Mouse (Mus musculus) kidney, postnatal 0 days (tissue): ENCODE results near the gene Usp12. TPM values are rescaled to one million over a fixed set of nuclear protein-coding genes. Genes with fewer than 3 reads are reported as not detected.

Source experiments
- ATAC-seq: fragments of 200-750 bp; cut with Nextera tagmentation; replicated peaks from 2 replicates; pipeline ENCODE4 v1.8.0; 2017; ENCODE audit warnings: low read depth, moderate number of reproducible peaks, moderate TSS enrichment, moderate library complexity; ENCODE audit not compliant: low FRiP score
- DNase-seq: peaks from one replicate; pipeline ENCODE4 v3.0.0-alpha.2; 2016; ENCODE audit warnings: low spot score
- H3K27ac ChIP-seq: fragments of 300-500 bp; sonication (generic); 2 replicates; pipeline ENCODE4 v1.5.1; 2014; ENCODE audit warnings: mild to moderate bottlenecking
- H3K27me3 ChIP-seq: fragments of 300-500 bp; sonication (generic); 2 replicates; pipeline ENCODE4 v1.6.1; 2014; ENCODE audit warnings: low read length, mixed read lengths; ENCODE audit not compliant: insufficient read depth
- H3K36me3 ChIP-seq: fragments of 300-500 bp; sonication (generic); 2 replicates; pipeline ENCODE4 v1.6.1; 2014; ENCODE audit warnings: low read length, mixed read lengths; ENCODE audit not compliant: insufficient read depth
- H3K4me1 ChIP-seq: fragments of 300-500 bp; sonication (generic); replicated peaks from 2 replicates; pipeline ENCODE4 v1.6.1; 2014; ENCODE audit warnings: antibody characterized with exemption, low read length, mixed read lengths; ENCODE audit not compliant: insufficient read depth
- H3K4me2 ChIP-seq: fragments of 300-500 bp; sonication (generic); 2 replicates; pipeline ENCODE4 v1.6.1; 2014; ENCODE audit warnings: mild to moderate bottlenecking, low read length, moderate library complexity, mixed read lengths
- H3K4me3 ChIP-seq: fragments of 300-500 bp; sonication (generic); replicated peaks from 2 replicates; pipeline ENCODE4 v1.5.1; 2014; ENCODE audit warnings: low read depth, low read length
- H3K9ac ChIP-seq: fragments of 300-500 bp; sonication (generic); 2 replicates; pipeline ENCODE4 v1.6.1; 2014; ENCODE audit warnings: low read depth, low read length
- H3K9me3 ChIP-seq: fragments of 300-500 bp; sonication (generic); replicated peaks from 2 replicates; pipeline ENCODE4 v1.6.1; 2016; ENCODE audit warnings: low read length, inconsistent platforms, mixed read lengths
- CTCF ChIP-seq: IDR thresholded peaks from 2 replicates; pipeline ENCODE4 v1.5.1; 2016; ENCODE audit warnings: antibody characterized with exemption, low read depth, mild to moderate bottlenecking, moderate library complexity
- WGBS: fragments of 180-500 bp; shearing (Covaris S2); extraction: QIAGEN DNeasy Blood & Tissue Kit; methylation state at CpG from one replicate; pipeline ENCODE4 v1.1.7; 2014; 5-methylcytosine and 5-hydroxymethylcytosine counted together
- polyA plus RNA-seq: library from polyadenylated mRNA; unstranded; fragments of >200 nt; fragmentation: Nextera tagmentation; extraction: Ambion mirVana; gene quantifications from 2 replicates; pipeline ENCODE4 v1.2.1, GENCODE M21; 2015

Gene Usp12
- polyA plus RNA-seq, 1 experiment from 2014 or later: 18.7 TPM

DNA sequence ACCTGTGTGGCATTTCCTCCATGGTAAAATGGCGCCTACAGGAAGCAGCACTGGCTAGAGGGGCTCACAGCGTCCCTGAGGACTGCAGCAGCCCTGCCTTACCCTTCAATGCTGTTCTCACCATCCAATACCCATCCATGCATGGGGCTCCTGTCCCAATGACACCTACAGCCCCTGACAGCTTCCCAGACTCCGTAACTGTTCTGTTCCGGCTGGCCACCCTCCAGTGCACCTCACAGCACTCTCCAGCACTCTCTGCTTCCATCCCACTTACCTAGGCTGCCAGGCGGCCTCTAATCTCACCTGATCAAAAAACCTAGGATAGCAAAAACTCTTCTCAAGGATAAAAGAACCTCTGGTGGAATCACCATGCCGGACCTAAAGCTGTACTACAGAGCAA lies 35.6 kb downstream of the Usp12 start:
- Histone ChIP-seq H3K4me2 (no peak overlapping the region), H3K4me3 (no peak overlapping the region), H3K36me3 (peaks cover 26% of the 10 kb centered on the region), H3K4me1 (peaks cover 2% of the 10 kb centered on the region; the same call in 1 of the 2 replicates), H3K9ac (no peak overlapping the region), H3K27me3 (no peaks in the 10 kb centered on the region), H3K9me3 (no peaks in the 10 kb centered on the region), H3K27ac (no peak overlapping the region)
- peak; percentile 46; the same call in 1 of the 2 replicates for ATAC-seq
- 61% methylated on average over 6 of the region's 6 CpGs for WGBS
- no peak for TF ChIP-seq CTCF
- DNase-seq: no peak

DNA sequence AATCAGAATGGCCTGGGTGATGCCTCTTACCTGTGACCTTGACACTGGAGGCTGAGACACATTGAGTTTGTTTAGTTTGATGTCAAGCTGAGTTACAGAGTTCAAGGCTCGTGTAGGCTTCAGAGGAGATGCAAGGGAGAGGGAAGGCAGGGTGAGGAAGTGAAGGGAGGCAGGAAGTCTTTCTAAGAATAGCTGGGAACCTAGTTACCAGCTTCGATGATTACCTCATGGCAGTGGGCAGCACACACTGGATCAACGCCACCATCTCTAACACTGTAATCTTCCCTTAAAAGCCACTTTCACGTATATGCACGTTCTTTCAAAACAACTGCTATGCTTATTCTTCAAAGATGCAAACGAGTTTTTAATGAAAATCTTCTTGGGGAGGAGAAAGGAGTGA lies 36.9 kb downstream of the Usp12 start:
- WGBS: 68% methylated on average over 6 of the region's 6 CpGs
- peaks cover 2% of the 10 kb centered on the region; the same call in 1 of the 2 replicates for H3K4me1 ChIP-seq
- no peak overlapping the region for H3K4me3 ChIP-seq
- no peak overlapping the region for H3K9ac ChIP-seq
- no peak overlapping the region for H3K4me2 ChIP-seq
- peaks cover 38% of the 10 kb centered on the region for H3K36me3 ChIP-seq
- DNase-seq: no peak
- TF ChIP-seq CTCF: no peak
- no peak for ATAC-seq
- H3K9me3 ChIP-seq: no peaks in the 10 kb centered on the region
- no peak overlapping the region for H3K27ac ChIP-seq
- no peaks in the 10 kb centered on the region for H3K27me3 ChIP-seq

DNA sequence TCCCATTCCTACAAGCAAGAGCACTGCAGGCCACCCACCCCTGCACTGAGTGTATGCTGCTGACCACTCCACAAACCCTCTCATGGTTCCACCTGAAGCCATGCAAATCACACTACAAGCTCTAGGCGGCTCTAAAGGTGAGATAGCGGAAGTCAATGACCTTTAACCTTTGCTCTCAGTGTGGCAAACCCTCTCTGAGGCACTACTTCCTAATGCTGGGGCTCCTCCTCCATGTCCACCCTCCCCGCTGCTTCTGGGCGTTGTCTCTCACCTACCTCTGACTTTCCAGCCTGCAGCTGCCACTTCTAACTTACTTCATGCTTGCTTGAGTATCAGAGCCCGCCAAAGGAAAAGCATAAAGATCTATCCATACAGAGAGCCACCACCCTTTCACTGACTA lies 37.5 kb downstream of the Usp12 start:
- DNase-seq: no peak

DNA sequence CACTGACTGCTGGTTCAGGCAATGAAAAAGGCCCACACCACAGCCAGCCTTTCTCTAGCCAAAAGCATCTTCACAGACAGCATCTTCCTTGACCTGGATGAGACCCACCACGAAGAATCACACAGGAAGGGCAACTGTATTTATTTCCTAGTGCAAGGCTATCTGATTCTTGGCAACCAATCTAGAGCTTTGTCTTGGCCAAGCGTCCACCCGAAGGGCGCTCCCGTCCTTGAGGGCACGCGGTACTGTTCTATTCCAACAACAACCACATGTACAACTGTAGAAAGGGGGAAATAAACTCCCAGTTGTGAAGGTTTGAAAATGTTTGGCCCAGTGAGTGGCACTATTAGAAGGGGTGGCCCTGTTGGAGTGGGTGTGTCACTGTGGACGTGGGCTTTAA lies 41.6 kb downstream of the Usp12 start:
- no peak overlapping the region for H3K4me2 ChIP-seq
- H3K36me3 ChIP-seq: peaks cover 58% of the 10 kb centered on the region
- H3K27me3 ChIP-seq: no peaks in the 10 kb centered on the region
- no peak overlapping the region for H3K9ac ChIP-seq
- no peak overlapping the region for H3K27ac ChIP-seq
- DNase-seq: no peak
- TF ChIP-seq CTCF: no peak
- WGBS: 96% methylated on average over 8 of the region's 8 CpGs
- peaks cover 2% of the 10 kb centered on the region; the same call in 1 of the 2 replicates for H3K4me1 ChIP-seq
- no peaks in the 10 kb centered on the region for H3K9me3 ChIP-seq
- no peak overlapping the region for H3K4me3 ChIP-seq
- no peak for ATAC-seq

More for the DNA sequence above, 37.5 kb downstream of the Usp12 start:
- Histone ChIP-seq H3K27ac (no peak overlapping the region), H3K9ac (no peak overlapping the region), H3K27me3 (no peaks in the 10 kb centered on the region), H3K36me3 (peaks cover 39% of the 10 kb centered on the region), H3K4me3 (no peak overlapping the region), H3K4me2 (no peak overlapping the region), H3K9me3 (no peaks in the 10 kb centered on the region), H3K4me1 (peaks cover 2% of the 10 kb centered on the region; the same call in 1 of the 2 replicates)
- 81% methylated on average over 5 of the region's 5 CpGs for WGBS
- no peak for ATAC-seq
- no peak for TF ChIP-seq CTCF

DNA sequence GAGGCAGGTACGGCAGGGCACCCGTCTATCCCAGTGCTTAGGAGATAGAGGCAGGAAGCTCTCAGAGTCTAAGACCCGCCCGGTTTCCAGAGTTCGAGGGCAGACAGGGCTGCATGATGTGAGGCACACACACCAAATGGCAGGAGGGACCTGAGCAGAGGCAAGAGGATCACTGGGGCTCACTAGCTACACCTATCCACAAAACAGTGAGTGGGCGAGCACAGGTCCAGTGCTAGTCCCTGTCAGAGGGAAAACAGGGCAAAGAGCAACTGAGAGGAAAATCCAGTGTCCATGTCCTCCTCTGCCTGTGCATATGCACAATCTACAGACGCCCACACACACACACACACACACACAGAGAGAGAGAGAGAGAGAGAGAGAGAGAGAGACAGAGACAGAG lies 43.8 kb downstream of the Usp12 start:
- 84% methylated on average over 7 of the region's 7 CpGs for whole genome bisulfite sequencing

DNA sequence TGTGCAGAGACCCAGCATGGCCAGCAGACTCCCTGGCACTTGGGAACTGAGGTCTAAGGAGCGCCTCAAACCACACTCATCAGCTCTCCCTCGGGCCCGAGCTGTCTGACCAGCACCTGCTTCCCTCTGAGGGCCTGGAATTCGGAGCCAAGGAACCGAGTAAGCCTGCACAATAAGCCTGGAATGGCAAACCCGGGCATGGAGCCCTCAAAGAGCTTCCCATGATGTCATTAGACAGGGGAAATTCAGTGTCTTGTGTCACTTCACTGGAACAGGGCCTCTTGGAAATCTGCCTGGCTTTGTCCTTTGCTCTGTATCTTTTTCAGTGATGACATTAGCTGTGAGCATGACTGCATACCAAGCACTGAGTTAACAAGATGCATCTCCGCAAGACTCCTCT lies 44.5 kb downstream of the Usp12 start:
- no peaks in the 10 kb centered on the region for H3K27me3 ChIP-seq
- no peak for DNase-seq
- peaks cover 48% of the 10 kb centered on the region for H3K36me3 ChIP-seq
- no peaks in the 10 kb centered on the region for H3K9me3 ChIP-seq
- no peaks in the 10 kb centered on the region for H3K4me1 ChIP-seq
- TF ChIP-seq CTCF: no peak
- H3K4me2 ChIP-seq: no peak overlapping the region
- no peak overlapping the region for H3K4me3 ChIP-seq
- H3K9ac ChIP-seq: no peak overlapping the region
- no peak overlapping the region for H3K27ac ChIP-seq
- WGBS: 89% methylated on average over 7 of the region's 7 CpGs
- no peak for ATAC-seq

More for the DNA sequence above, 43.8 kb downstream of the Usp12 start:
- Histone ChIP-seq H3K36me3 (peaks cover 48% of the 10 kb centered on the region), H3K4me2 (no peak overlapping the region), H3K27me3 (no peaks in the 10 kb centered on the region), H3K27ac (no peak overlapping the region), H3K9me3 (no peaks in the 10 kb centered on the region), H3K4me3 (no peak overlapping the region), H3K4me1 (no peaks in the 10 kb centered on the region), H3K9ac (no peak overlapping the region)
- ATAC-seq: no peak
- no peak for TF ChIP-seq CTCF
- DNase-seq: no peak

DNA sequence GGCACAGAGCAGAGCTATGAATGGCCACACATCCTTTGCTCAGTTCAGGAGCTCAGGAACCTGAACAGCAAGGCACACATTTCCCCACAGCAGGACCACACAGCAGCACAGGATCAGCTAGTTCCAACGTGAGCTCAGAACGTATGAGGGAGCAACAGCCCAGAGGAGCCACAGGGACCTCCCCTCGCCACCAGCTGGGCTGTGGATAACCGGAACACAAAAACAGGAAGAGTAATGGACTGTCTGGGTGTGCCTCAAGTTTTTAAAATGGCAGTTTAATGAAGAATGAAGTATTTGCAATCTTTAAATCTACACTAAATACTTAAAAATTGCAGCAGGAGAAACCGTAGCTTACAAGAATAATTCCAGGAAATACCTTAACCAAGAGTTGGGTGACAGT lies 44.9 kb downstream of the Usp12 start:
- Histone ChIP-seq H3K27me3 (no peaks in the 10 kb centered on the region), H3K9me3 (no peaks in the 10 kb centered on the region), H3K4me3 (no peak overlapping the region), H3K36me3 (peaks cover 48% of the 10 kb centered on the region), H3K4me2 (no peak overlapping the region), H3K4me1 (no peaks in the 10 kb centered on the region), H3K27ac (no peak overlapping the region), H3K9ac (no peak overlapping the region)
- 84% methylated on average over 5 of the region's 5 CpGs for WGBS
- ATAC-seq (no peak), DNase-seq (no peak)
- no peak for TF ChIP-seq CTCF
